Mouse (Mus musculus) adrenal gland, postnatal 14 days (tissue): ENCODE measurements around the gene Slc23a4. TPM values are rescaled to one million over a fixed set of nuclear protein-coding genes. Genes with fewer than 3 reads are reported as not detected.

Experiments used
- DNase-seq: peaks from one replicate; pipeline ENCODE4 v3.0.0; 2021; ENCODE audit warnings: mixed read lengths
- long read RNA-seq, 2 experiments: library from polyadenylated mRNA; stranded (forward); transcript quantifications; one replicate each; pipeline ENCODE4 v2.0.0; 2021
- total RNA-seq: library from RNA; stranded (reverse); gene quantifications from 2 replicates; pipeline ENCODE4 v1.2.3, GENCODE M21; 2021

Slc23a4 gene
- total RNA-seq, result 0.30 TPM in 1 of 2 replicates, not detected in the other
- long read RNA-seq, experiment 1, result 0 reads
- long read RNA-seq, experiment 2, result 0 reads

- DNase-seq, result peak; percentile 20
Measured at GRCm38 (mm10) chr6:34988081-34988761, at the start of gene Slc23a4. Gene Slc23a4, minus strand, starts transcription at chr6:34988404.

- DNase-seq, result no peak
Measured at GRCm38 (mm10) chr6:35033341-35033740, 45.1 kb upstream of the Slc23a4 start.

- DNase-seq, result no peak
Measured at GRCm38 (mm10) chr6:35032704-35033103, 44.5 kb upstream of the Slc23a4 start.

GRCm38 (mm10) chr6:35030811-35031210 is 42.6 kb upstream of the Slc23a4 start:
- DNase-seq, result no peak

GRCm38 (mm10) chr6:35030226-35030625 is 42.0 kb upstream of the Slc23a4 start:
- no peak for DNase-seq

GRCm38 (mm10) chr6:35028023-35028422 is 39.8 kb upstream of the Slc23a4 start:
- no peak for DNase-seq

- DNase-seq, result no peak
Measured at GRCm38 (mm10) chr6:35027257-35027656, 39.1 kb upstream of the Slc23a4 start.

GRCm38 (mm10) chr6:35016624-35017023 is 28.4 kb upstream of the Slc23a4 start:
- no peak for DNase-seq

GRCm38 (mm10) chr6:35011953-35012352 is 23.7 kb upstream of the Slc23a4 start:
- DNase-seq, result no peak

- DNase-seq, result no peak
Measured at GRCm38 (mm10) chr6:35010705-35011104, 22.5 kb upstream of the Slc23a4 start.

GRCm38 (mm10) chr6:35002261-35002669 is 14.1 kb upstream of the Slc23a4 start:
- no peak for DNase-seq

- peak; percentile 50 for DNase-seq
Measured at GRCm38 (mm10) chr6:34999101-34999500, 10.9 kb upstream of the Slc23a4 start.

- no peak for DNase-seq
Measured at GRCm38 (mm10) chr6:34996496-34996895, 8.3 kb upstream of the Slc23a4 start.

- DNase-seq, result peak; percentile 89
Measured at GRCm38 (mm10) chr6:34995265-34995681, 7.1 kb upstream of the Slc23a4 start.

GRCm38 (mm10) chr6:34994692-34995091 is 6.5 kb upstream of the Slc23a4 start:
- DNase-seq, result peak; percentile 25

GRCm38 (mm10) chr6:34989263-34989662 is 1.1 kb upstream of the Slc23a4 start:
- DNase-seq, result no peak

GRCm38 (mm10) chr6:34987085-34987645 is 1.0 kb downstream of the Slc23a4 start:
- no peak for DNase-seq

GRCm38 (mm10) chr6:34980661-34981060 is 7.5 kb downstream of the Slc23a4 start:
- no peak for DNase-seq

- no peak for DNase-seq
Measured at GRCm38 (mm10) chr6:34979291-34979690, 8.9 kb downstream of the Slc23a4 start.

GRCm38 (mm10) chr6:34971181-34971580 is 17.0 kb downstream of the Slc23a4 start:
- DNase-seq, result no peak

GRCm38 (mm10) chr6:34965819-34966539 is 22.2 kb downstream of the Slc23a4 start:
- no peak for DNase-seq

GRCm38 (mm10) chr6:34964550-34964949 is 23.7 kb downstream of the Slc23a4 start:
- no peak for DNase-seq

- DNase-seq, result no peak
Measured at GRCm38 (mm10) chr6:34959131-34959530, 29.1 kb downstream of the Slc23a4 start.
